Mouse (Mus musculus) left cerebral cortex, postnatal 14 days (tissue): ENCODE data around the gene Hba-x. TPM values are rescaled to one million over a fixed set of nuclear protein-coding genes. Genes with fewer than 3 reads are reported as not detected.
"Not testable (repeated sequence)": the region's sequence is repeated elsewhere in the genome, so short reads cannot be mapped to it uniquely, and the experiment has no call there.

Source experiments
- DNase-seq, 2 experiments: peaks; one replicate each; pipeline ENCODE4 v3.0.0; 2021 to 2022; ENCODE audit warnings: low spot score in 2 of 2, mixed read lengths in 1 of 2
- intact Hi-C: fragments of 180-260 bp; cut with DNase I; formaldehyde crosslinking; loops from one replicate; pipeline ENCODE4 v1.15.1; 2025
- total RNA-seq, 2 experiments: library from RNA; stranded (reverse); gene quantifications; 2 replicates each; pipeline ENCODE4 v1.2.3; 2021

Gene Hba-x
- total RNA-seq, 2 experiments from 2014 or later = not detected

GRCm38 (mm10) chr11:32281416-32282144 is 5.4 kb downstream of the Hba-x start:
- intact Hi-C loops = loop anchor here (10.0 kb wide), 1 partner anchor 53 kb away; no protein-coding TSS in a partner anchor
- no peak for DNase-seq

GRCm38 (mm10) chr11:32283091-32283777 is 7.0 kb downstream of the Hba-x start, which contains the start of gene Hba-a1:
Gene Hba-a1 (plus strand): TSS chr11:32283511.
- DNase-seq = not testable (repeated sequence)

GRCm38 (mm10) chr11:32284582-32284981 is 8.4 kb downstream of the Hba-x start:
- intact Hi-C loops = loop anchor here (10.0 kb wide), 1 partner anchor 50 kb away; no protein-coding TSS in a partner anchor
- not testable (repeated sequence) for DNase-seq

More at GRCm38 (mm10) chr11:32283091-32283777, 7.0 kb downstream of the Hba-x start, which contains the start of gene Hba-a1:
- intact Hi-C loops = loop anchor here (10.0 kb wide), 1 partner anchor 52 kb away; no protein-coding TSS in a partner anchor

- DNase-seq = no peak
- intact Hi-C loops = loop anchor here (10.0 kb wide), 1 partner anchor 50 kb away; no protein-coding TSS in a partner anchor
These were observed 9.0 kb downstream of the Hba-x start for GRCm38 (mm10) chr11:32285031-32285775.

- DNase-seq = not testable (repeated sequence)
- intact Hi-C loops = loop anchor here (10.0 kb wide), 1 partner anchor 49 kb away; no protein-coding TSS in a partner anchor
These were observed 9.7 kb downstream of the Hba-x start for GRCm38 (mm10) chr11:32285887-32286286.

GRCm38 (mm10) chr11:32286695-32287492 is 10.7 kb downstream of the Hba-x start, which contains the start of gene Hbq1b:
Gene Hbq1b (plus strand): TSS chr11:32286965.
- intact Hi-C loops = loop anchor here (10.0 kb wide), 1 partner anchor 48 kb away; no protein-coding TSS in a partner anchor
- DNase-seq = peak; percentile 87

- DNase-seq = no peak
- intact Hi-C loops = loop anchor here (10.0 kb wide), 1 partner anchor 47 kb away; no protein-coding TSS in a partner anchor
These were observed 11.3 kb downstream of the Hba-x start for GRCm38 (mm10) chr11:32287493-32287825.

- intact Hi-C loops, DNase-seq: not testable (repeated sequence)
These were observed 16.6 kb downstream of the Hba-x start for GRCm38 (mm10) chr11:32292819-32293218.

- DNase-seq, intact Hi-C loops: not testable (repeated sequence)
These were observed 17.3 kb downstream of the Hba-x start for GRCm38 (mm10) chr11:32293479-32293878.

GRCm38 (mm10) chr11:32296203-32296602 is 20.0 kb downstream of the Hba-x start, which contains the start of gene Hba-a2:
Gene Hba-a2 (plus strand): TSS chr11:32296489.
- DNase-seq, intact Hi-C loops: not testable (repeated sequence)

- DNase-seq, intact Hi-C loops: not testable (repeated sequence)
These were observed 21.2 kb downstream of the Hba-x start for GRCm38 (mm10) chr11:32297417-32297816.

- intact Hi-C loops = no loop called here
- DNase-seq = no peak
These were observed 21.8 kb downstream of the Hba-x start for GRCm38 (mm10) chr11:32297866-32298531.

GRCm38 (mm10) chr11:32298532-32298918 is 22.3 kb downstream of the Hba-x start:
- intact Hi-C loops = no loop called here
- no peak for DNase-seq

GRCm38 (mm10) chr11:32299865-32300264 is 23.7 kb downstream of the Hba-x start, which contains the start of gene Hbq1a:
Gene Hbq1a (plus strand): TSS chr11:32300069.
- intact Hi-C loops = not testable (repeated sequence)
- DNase-seq = peak; percentile 73 to 76

- no peak for DNase-seq
- intact Hi-C loops = no loop called here
These were observed 24.4 kb downstream of the Hba-x start for GRCm38 (mm10) chr11:32300279-32301267.

- no peak for DNase-seq
- intact Hi-C loops = no loop called here
These were observed 25.3 kb downstream of the Hba-x start for GRCm38 (mm10) chr11:32301506-32301905.
